Mouse (Mus musculus): Measurements from ENCODE around the gene Olfr784.
"Not testable (repeated sequence)": the region's sequence is repeated elsewhere in the genome, so short reads cannot be mapped to it uniquely, and the experiment has no call there.

Olfr784 gene

DNA sequence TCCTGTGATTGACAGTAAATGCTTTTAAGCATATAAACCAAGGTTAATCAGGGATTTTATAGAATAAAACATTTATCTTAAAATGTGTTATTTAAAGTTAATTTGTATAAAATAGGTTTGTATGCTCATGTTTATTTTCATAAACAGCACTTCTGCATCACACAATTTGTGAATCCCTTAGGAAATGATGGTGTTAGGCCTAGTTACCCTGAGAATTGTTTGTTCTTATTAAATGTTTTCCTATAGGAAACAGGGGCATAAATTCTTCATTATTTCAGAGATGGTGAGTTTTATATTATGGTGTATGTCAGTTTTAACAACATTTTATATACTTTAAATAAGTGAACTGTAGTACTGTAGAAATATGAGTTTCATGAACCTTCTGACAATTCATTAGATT, at the start of gene Olfr784:
Gene Olfr784, plus strand, starts transcription at position 301 of the 400 bp plus-strand sequence.
- no peak for DNase-seq (ENCODE audit: low spot score in 2 of 2)

DNA sequence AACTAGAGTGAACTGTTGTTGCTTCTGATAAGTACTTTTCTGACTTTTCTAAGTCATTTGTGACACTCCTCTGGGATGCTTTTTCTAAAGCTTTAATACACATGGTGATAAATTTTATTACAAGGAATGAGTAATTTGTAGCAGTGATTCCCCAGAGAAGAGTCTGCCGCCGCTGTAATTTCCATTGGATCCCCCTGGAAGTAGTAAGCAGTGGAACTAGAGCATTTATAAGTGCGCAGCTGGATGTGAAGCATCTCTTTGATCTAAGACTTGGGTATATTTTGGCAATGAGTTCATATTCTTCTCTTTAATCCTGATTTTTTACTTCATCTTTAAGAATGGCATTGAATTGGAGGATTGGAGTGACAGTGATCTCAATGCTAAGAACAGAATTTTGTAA, 35.3 kb upstream of the Olfr784 start, which contains the start of gene Olfr782:
Gene Olfr782, plus strand, starts transcription at position 301 of the 400 bp plus-strand sequence.
- no peak for DNase-seq (ENCODE audit: low spot score in 2 of 2)

DNA sequence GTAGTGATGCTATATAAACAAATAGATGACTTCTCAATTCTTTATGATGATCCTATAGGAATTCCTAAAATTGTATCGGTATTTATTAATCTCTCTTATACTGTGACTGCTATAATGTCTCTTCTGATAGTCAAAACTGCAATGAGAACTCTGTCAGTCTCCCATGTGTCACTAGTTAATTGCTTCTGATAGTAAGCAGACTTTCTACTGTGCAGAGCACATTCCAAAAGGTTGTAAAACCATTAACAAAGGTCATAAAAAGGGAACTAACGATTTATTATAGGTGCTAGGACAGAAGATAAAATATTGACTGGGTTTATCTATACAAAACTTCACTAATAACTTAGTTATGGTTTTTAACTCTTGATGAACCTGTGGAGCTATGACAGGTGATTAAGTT, 31.4 kb upstream of the Olfr784 start:
- DNase-seq (ENCODE audit: low spot score in 2 of 2), result not testable (repeated sequence)

DNA sequence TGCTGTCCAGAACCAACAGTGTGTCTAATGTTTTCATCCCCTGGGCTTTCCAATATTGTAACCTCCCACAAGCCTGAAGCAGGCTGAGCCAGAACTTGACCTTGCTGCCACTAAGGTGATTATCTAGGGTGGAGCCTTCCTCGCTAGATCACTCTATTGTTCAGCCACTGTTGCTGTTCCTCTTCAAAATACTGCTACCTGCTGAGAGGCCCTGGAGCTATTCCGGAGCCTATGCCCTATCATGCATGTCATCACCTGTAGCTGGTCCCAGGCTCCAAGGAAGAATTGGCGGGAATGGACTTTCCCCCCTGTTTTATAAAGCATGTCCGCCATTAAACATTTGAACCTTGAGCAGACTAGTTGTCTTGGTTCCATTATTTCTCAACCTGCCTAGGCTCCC, 27.4 kb upstream of the Olfr784 start:
- not testable (repeated sequence) for DNase-seq (ENCODE audit: low spot score in 2 of 2)

DNA sequence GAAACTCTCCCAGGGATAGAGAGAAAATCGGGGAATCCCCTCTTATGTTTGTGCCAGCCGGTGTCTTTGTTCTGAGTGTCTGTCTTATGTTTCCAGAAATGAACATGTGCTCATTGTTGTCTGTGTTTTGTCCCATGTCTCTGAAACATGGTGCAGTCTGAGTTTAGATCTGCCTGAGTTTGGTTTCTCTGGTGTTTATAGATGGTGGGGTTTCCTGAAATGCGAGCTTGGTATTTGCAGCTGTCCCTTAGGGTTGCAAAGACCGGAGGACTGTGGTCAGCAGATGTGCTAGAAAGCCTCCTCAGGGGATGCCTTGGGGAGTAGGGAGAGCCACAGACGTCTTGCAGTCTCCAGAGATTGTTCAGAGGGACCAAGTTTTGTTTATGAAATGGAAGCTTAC, 26.6 kb upstream of the Olfr784 start:
- no peak for DNase-seq (ENCODE audit: low spot score in 2 of 2)

DNA sequence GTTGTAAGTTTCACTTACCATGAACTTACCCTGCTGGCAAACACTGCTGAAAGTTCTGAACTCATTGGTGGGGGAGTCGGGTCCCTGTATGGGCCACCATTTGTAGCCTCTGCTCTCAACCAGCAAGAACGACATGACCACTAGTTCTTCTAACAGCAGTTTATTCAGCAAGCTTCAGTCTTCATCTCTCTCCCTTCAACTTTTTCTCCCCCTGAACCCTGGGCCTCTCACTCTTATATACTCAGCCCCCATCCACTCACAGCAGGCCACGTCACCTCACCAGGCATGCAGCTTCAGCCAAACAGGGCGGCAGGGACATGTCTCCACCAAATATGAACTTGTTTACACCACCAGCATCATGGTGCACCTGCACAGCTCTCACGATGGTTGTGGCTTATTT, 9.8 kb upstream of the Olfr784 start:
- not testable (repeated sequence) for DNase-seq (ENCODE audit: low spot score in 2 of 2)

DNA sequence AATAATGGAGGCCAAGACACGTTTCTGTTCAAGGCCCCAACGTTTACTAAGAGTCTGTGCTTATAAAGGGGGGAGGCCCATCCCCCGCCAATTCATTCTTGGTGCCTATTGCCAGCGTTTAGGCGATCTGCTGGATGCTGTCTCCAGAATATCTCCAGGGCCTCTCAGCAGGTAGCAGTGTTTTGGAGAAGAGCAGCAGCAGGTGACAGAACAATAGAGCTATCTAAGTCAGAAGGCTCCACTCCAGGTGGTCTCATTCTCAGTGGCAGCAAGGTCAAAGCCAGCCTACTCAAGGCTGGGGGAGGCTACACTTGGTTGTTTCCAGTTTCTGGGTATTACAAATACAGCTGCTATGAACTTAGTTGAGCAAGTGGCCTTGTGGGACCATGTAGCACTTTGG, 17.0 kb downstream of the Olfr784 start:
- DNase-seq (ENCODE audit: low spot score in 2 of 2), result no peak

DNA sequence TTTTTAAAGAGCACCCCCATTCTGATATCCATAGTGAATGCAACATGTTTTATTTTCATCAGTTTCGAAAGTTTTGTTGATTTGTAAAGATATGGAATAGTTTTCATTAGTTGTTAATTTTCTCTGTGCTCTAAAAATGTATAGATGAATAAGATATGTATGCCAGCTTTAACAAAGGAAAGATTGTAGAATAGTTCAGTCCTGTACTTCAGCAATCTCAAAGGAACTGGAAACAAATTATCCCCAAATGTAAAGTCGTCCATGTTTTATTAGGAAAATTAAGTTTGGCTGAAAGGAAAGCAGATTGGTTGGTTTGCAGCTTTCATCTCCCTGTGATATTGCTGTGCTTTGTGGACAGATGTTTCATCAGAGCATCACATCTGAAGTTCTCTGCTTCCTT, 21.2 kb downstream of the Olfr784 start, which contains the start of gene Olfr785:
Gene Olfr785, plus strand, starts transcription at position 301 of the 400 bp plus-strand sequence.
- no peak for DNase-seq (ENCODE audit: low spot score in 2 of 2)

DNA sequence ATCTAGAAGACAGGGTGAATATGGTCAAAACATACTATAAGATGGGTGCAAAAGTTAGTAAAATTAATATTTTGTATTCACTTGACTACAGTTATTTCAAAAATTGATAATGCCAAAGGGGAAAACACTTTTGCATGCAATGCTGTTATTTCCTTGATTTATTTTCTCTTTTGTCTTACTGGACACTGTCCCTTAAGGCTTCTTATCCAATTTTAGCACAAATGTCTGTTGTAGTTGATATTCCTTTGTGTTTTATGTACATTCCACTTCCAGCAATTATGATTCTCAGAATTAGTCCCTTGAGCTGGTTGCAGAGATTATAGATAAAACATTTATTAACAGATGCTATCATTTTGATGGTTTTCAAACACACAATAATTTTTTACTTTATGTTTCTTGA, 43.1 kb downstream of the Olfr784 start, which contains the start of gene Olfr786:
Gene Olfr786, plus strand, starts transcription at position 301 of the 400 bp plus-strand sequence.
- DNase-seq (ENCODE audit: low spot score in 2 of 2), result no peak

Measured in frontal cortex, postnatal 10 days (tissue).